Mouse (Mus musculus): ENCODE data around the gene Txnl4b.

Gene Txnl4b

DNA sequence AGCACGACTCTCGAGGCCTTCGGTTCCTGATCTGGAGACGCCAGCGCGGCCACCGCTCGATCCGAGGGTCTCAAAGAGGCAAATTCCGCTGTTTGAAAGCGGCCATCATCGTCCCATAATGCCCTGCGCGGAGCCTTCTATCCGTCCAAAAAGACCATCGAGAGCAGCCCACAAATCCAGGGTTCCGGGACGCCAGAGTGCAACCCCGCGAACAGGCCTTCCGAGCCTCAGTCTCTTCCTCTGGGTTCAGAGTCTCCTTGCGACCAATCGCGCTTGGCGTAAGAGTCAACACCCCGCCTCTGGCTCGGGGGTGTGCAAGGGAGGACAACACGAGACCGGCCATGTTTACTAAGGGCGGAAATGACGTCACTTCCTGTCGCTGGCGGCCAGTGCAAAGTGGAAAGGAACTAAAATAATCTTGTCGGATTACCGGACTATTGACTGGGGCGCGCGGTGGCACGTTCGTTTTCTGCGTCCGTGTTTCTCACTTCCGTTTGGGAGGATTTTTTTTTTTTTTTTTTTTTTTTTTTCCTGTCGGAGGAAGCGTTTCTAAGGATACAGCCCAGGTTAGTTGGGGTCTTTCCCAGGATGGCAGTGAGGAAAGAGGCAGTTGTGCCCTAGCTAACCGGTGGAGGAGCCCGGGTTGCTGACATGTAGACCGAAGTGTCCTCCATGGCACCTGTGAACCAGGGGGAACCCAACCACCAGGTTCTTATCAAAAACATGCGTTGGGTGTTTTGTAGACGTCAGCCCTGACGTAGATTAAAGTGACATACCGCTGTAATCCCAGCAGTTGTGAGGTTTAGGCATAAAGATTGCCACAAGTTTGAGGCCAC is at the start of gene Txnl4b, which contains the start of gene Dhx38:
Gene Txnl4b, plus strand, starts transcription at position 395 of the 836 bp plus-strand sequence.
Gene Dhx38, minus strand, starts transcription at position 364 of the 836 bp plus-strand sequence.
- in situ Hi-C loops (cut with MboI, MseI), result no loop called here

DNA sequence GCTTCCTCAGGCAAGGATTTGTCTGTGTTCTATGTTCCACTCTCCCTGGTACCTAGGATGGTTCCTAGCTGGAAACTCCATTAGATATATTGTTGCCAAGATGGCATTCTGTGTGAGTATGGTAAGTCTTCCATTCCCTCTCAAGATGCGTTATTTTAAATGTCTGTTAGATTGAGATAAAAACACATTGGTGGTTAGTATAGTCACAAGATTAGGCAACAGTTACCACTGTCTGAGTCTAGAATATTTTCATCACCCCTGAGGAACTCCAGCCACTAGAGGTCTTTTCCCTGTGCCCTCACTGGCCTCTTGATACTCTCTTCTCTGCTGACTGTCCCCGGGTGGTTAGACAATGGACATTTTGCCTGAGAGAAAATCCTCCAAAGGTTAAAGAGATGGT is 41.7 kb upstream of the Txnl4b start:
- in situ Hi-C loops (cut with MboI, MseI), result no loop called here

DNA sequence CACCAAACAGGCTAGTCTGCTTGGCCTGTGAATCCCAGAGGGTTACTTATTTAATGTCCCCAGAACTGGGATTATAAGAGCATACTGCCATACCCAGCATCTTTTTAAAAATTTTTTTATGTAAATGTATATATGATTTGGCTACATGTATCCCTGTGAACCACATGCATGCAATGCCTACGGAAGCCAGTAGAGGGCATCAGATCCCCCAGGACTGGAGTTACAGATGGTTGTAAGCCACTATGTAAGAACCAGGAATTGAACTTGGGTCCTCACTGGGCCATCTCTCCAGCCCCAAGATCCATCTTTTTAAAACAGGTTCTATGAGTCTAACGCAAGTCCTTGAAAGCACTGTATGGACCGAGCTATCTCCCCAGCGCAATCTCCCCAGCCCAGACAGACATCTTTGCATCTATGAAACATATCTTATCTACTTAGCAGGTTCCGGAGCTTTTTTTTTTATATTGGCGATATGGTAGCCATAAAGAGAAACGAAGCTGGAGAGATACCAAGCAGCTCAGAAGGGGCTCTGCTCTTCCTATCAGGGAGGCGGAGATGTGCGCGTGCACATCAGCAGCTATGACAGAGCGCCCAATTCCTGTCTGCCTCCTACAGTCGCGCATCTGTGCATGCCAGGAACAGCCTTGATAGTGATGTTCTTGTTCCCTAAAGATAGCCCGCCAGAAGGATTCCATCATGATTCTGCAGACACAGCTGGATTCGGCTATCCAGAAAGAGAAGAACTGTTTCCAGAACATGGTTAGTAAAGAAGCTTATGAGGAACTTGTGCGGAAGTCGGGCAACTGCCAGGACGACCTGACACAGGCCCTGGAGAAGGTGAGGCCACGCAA is 30.3 kb upstream of the Txnl4b start:
- in situ Hi-C loops (cut with MboI, MseI), result no loop called here

DNA sequence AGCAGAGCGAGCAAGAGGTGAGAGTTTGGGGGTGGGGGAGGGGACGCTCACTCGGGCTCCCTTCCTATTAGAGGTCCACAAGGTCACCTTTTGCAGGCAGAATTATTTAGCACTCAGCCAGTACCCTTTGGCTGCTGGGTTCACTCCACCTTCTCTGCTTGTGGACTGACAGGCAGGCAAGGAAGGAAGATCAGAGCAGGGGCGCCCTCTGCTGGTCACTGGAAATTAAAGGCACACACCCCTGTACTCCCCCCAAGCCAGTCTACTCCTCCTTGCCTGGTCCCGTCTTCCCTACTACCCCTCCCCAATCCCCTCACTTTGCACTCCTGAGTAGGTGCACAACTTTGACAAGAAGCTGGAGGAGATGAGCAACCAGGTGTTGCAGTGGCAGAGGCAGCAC is 29.0 kb upstream of the Txnl4b start:
- in situ Hi-C loops (cut with MboI, MseI), result no loop called here

DNA sequence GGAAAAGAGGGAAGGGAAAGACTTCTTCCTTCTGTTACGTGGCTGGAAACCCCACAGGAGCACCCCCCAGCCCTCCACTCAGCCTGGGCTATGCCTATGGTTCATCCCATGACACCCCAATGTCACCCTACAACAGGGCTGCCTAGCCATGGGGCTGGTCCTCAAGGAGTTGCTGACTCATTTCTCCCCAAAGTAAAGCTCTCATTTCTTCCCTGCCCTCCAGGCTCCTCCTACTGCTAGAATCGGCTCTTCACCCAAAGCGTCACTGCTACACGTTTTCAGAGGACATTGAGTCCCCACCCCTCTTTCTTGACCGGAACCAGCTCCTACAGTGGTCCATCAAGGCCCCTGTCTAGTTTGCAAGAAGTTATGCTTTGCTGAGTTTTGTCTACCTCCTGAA is 23.5 kb upstream of the Txnl4b start:
- in situ Hi-C loops (cut with MboI, MseI), result no loop called here

DNA sequence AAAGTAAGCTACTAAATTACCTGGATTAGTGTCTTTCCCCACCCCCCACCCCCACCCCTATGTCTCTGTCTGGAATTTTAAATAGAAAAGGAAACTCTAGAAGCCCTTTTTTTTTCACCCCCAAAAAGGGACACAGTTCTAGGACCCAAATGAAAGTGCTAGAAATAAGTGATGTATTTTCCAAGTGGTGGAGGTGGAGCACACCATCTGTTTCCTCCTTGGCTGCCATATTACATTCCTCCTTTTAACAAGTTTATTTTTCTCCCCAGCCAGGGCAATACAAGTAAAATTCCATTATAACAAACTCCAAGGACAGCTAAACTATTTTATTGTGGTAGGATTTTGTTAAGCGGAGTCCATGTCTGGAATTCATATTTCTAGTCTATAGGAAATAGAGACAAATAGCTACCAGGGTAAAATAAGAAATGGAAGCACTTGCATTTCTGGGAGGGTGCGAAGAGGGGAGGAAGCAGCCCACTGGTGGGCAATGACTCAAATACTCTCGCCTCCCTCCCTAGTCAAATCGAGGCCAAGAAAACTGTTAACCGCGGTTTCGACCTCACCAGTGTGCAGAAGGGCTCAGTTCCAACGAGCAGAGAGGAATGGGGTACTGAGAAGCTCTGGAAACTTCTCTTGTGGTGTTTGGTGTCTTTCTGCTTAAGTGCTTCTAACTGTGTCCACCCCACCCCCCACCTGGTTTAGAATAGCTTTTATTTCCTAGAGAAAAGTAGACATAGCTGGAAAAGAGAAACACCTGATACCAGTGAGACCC is 22.8 kb upstream of the Txnl4b start:
- in situ Hi-C loops (cut with MboI, MseI), result no loop called here

DNA sequence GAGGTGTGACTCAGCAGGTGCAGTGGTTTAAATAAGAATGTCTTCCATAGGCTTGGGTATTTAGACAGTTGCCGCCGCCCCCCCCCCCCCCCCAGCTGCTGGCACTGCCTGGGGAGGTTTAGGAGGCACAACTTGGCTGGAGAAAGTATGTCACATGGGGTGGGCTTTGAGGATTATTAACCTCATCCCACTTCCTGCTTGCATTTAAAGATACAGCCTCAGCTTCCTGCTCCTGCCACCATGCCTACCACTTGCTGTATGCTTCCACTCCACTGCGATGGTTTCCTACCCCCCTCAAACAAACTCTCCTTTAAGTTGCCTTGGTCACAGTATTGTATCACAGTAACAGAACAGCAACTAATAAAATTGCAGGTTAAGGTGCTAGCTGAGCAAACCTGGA is 21.6 kb upstream of the Txnl4b start:
- in situ Hi-C loops (cut with MboI, MseI), result no loop called here

DNA sequence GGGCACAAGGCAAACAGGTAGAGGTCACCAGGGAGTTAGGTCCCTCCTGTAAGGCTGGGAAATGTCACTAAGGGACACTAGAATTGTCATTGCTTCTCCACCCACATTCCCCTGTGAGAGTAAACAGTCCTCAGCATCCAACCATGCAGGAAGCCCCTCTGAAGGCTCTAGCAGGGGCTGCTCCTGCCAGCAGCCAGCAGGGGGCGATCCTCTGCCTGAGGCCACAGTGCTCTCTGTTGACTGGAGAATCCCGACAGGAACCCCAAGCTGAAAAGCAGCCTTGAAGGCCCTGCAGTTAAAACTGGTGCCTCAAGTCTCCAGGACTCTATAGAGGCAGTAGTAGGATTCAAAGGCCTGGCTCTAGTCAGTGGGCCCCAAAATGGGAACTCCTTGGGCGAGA is 14.0 kb upstream of the Txnl4b start:
- in situ Hi-C loops (cut with MboI, MseI), result no loop called here

DNA sequence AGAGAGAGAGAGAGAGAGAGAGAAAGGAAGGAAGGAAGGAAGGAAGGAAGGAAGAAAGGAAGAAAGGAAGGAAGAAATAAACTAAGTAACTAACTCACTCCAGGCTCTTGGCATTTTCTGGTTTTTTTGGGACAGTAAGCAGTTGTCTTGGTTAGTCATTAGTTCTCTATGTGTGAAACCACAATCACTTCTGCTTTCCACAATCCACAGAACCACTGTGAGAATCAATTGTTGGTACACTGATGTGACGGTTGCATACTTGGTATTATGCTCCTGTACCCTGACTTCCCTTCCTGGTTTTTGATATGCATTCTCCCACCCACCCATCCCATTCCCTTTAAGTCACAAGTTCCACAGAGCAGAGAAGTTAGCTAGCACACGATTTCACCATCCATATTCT is 1.8 kb upstream of the Txnl4b start:
- in situ Hi-C loops (cut with MboI, MseI), result loop anchor here (5.0 kb wide), 1 partner anchor 38 kb away; no protein-coding TSS in a partner anchor

DNA sequence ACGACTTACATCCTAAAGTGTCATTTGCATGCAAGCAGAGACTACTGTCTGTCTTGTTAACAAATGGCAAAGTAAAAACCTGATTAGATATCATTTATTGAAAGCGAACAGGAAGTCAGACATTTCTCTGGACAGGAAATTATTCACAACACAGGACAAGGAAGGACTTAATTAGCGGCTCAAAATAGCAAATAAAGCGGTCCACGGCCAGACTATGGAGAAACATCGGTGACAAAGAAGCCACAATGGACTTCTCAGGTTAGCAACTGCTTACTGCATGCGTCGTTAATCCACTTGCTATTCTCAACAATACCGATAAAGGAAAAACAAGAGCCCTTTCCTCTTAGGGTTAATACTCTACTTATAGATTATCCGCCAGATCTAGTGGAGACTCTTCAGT is 926 bp upstream of the Txnl4b start:
- in situ Hi-C loops (cut with MboI, MseI), result loop anchor here (5.0 kb wide), 1 partner anchor 38 kb away; no protein-coding TSS in a partner anchor

DNA sequence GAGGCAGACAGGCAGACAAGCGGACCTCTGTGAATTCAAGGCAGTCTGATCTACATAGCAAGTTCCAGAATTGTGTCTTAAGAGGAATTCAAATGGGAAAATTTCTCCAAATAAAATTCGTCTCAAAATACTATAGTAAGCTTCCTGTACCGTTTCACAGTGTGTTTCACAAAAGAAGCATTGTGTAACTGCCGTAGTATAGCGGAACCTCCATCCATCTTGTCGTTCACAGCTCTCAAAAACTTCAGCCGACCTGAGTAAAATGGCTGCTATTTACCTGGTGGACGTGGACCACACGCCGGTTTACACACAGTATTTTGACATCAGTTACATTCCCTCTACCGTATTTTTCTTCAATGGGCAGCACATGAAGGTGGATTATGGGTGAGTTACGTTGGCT is 5.4 kb downstream of the Txnl4b start:
- in situ Hi-C loops (cut with MboI, MseI), result no loop called here

DNA sequence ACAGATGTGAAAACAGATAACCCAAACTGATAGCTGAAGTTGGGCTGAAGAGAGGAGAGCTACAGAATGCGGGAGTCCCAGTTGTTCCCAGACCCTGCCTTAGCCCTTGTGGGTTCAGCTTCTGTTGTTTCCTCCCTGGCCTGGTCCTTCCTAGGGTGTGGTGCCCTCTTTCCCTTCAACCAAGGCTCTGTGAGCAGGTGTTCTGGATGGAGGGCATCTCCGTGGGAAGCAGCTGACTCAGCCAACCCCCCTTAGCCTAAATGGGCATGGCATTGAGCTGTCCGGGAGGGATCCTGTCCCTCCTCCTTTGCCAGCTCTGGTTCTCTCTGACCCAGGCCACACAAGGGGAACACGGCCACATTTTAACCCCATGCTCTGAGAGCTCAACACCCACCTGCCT is 10.6 kb downstream of the Txnl4b start:
- in situ Hi-C loops (cut with MboI, MseI), result no loop called here

DNA sequence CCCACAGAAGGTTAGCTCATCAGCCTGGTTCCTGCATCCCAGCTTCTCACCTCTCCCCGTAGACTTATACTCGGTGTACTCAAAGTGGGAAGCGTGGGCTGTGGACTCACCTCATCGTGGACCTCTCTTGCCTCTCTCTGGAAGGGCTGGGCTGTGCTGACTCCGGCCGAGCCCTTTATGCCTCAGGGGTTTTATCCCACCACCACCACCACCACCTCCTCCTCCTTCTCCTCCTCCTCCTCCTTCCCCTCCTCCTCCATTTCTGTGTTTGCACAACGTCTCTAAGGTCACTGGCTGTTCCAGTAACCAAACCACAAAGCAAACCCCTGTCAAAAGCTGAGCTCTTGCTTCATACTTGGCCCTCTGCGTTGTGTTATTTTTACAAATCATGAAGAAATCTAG is 13.2 kb downstream of the Txnl4b start, which contains the start of gene Hp:
Gene Hp, minus strand, starts transcription at position 273 of the 402 bp plus-strand sequence.
- in situ Hi-C loops (cut with MboI, MseI), result no loop called here

DNA sequence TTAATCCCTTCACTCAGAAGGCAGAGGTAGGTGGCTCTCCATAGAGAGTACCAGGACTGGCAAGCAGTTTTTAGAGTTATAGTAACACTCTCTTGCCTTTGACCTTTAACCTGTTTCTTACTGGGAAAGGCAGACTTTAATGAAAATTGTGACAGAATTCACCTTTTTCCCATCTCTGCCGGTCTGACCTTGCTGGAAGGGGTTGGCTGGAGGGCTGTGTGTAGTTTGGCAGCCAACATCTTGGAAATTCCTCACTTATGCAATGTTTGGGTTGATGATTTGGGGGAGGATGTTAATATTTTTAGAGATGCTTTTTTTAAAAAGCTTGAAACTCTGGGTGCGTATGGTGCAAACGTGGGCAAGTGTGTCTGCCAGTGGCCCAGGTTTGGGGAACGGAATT is 18.6 kb downstream of the Txnl4b start:
- in situ Hi-C loops (cut with MboI, MseI), result no loop called here

DNA sequence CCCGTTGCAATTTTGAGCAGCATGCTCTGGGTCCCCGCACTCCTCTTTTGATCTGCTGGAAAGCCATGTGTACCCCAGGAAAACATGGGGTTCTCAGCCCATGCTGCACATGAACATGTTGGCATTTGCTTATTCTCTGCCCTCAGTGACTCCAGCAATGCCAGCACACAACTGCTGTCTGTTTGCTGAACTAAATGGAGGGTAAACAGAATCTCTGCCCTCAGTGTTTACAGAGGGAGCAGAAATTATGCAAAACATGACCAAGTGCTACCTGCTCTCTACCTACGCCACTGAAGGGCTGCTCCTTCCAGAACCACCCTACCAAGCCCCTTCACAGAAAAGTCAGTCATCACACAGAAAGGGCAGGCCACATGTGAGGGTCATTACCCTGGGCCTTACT is 19.1 kb downstream of the Txnl4b start:
- in situ Hi-C loops (cut with MboI, MseI), result no loop called here

DNA sequence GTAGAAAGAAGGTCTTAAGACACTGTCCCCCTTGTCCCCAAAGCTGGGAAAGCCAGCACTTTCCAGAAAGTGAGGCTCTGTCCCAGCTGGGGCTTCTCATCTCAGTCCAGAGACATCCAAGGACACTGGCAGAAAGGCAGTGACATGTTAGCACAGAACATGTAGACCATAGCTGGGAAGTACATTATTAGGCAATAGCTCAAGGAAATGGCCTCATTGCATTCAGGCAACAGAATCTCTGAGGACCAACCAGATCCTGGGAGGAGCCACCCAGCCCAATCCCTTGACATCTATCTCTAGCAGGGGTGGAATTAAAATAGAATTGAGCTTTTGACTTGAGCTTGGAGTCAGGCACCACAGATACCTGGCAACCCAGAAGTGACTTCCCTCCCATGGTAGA is 20.0 kb downstream of the Txnl4b start:
- in situ Hi-C loops (cut with MboI, MseI), result no loop called here

DNA sequence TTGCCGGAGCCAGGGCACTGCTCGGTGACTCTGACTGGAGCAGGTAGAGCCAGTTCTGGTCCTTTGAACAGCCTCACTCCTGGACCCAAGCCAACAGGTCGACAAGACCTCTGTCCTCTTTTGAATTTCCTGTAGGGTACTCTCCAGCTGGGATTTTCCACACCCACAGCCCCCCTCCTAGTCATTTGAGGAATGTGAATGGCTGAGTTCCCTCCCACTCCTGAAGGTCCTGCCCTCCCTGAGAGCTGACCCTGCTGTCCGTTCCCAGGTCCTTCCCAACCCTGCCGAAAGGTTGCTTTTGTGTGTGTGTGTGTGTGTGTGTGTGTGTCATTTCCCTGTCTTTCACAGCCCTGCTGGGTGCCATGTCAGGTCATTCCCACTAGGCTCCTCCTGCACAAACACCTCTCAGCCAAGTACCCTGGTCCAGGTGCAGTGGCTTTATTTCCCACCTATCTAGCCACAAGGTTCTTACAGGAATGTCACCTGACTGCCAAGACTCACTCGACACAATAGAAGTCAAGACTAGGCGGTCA is 21.3 kb downstream of the Txnl4b start:
- in situ Hi-C loops (cut with MboI, MseI), result no loop called here

DNA sequence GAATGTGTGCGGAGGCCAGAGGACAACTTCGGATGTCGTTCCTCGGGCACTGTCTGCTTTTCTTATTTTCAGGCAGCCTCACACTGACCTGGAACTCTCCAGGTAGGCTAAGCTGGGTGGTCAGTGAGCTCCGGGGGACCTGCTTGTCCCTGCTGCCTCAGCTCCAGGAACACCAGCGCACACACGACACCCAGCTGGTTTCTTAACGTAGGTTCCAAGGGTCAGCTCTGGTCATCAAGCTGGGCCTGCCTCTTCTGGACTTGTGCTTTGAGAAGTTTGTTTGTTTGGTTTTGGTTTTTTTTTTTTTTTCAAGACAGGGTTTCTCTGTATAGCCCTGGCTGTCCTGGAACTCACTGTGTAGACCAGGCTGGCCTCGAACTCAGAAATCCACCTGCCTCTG is 25.2 kb downstream of the Txnl4b start:
- in situ Hi-C loops (cut with MboI, MseI), result no loop called here

DNA sequence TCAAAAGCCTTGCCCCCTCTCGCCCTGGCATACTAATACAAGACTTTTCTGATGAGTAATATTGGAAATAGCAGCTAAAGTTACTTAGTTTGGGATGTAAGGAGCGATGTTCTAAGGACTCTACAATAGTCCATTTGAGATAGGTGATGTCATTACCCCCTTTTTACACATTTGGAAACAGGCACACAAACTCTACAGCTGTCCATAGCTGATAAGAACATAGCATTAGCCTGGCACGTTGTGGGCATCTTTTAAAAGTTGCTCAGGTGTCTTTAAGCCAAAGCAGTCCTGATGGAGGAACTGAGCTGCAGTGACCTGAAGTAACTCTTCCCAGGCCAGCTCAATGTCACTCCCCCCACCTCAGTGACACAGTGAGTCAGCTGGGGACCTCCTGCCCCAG is 25.7 kb downstream of the Txnl4b start:
- in situ Hi-C loops (cut with MboI, MseI), result no loop called here

DNA sequence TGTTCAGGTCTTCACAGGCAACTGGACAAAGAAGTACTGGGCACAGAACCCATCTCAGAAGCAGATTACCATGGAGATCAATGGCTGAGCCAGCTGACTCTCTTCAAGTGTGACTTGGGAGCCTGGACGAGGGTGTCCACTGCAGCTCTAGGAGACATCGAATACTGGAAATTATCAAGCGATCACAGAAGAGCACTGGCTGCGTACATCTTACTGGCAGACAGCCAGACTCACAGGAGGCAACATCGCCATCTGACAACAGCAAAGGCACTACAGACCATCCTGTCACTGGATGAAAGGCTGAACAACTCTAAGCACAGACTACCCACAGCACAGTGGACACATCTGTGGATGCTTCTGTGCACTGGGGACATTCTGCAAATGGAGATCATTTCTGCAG is 26.5 kb downstream of the Txnl4b start:
- in situ Hi-C loops (cut with MboI, MseI), result no loop called here

DNA sequence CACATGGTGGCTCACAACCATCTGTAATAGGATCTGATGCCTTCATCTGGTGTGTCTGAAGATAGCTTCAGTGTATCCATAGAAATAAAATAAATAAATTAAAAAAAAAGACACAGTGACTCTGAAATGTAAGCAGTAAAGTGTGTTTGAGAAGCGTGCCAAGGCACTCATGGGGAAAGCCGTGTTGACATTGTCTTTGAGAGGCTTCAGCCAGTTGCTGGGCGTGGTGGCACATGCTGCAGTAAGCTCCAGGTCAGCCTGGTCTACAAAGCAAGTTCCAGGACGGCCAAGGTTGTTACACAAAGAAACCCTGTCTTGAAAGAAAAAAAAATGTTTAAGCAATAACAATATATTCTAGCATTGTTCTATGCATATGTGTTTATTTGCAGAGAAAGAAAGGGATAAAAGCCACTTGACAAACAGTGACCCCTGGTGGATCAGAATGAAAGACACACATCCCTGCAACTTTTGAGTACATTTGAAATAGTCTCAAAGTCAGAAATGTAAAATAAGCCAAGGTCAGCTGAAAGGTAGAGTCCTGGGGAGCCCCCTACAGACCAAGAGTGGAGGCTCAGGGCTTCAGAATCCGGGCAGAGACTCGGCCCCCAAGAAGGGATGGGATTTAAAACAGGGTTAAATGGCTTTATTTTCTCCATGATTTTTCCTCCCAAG is 27.6 kb downstream of the Txnl4b start:
- in situ Hi-C loops (cut with MboI, MseI), result no loop called here

Data from T-helper 2 cell (primary cell).